Mouse (Mus musculus): Measurements from ENCODE around the gene Fam19a2. TPM values are rescaled to one million over a fixed set of nuclear protein-coding genes. Genes with fewer than 3 reads are reported as not detected.

The Fam19a2 gene
- total RNA-seq, 4 experiments from 2014 or later = 44.0 to 52.3 (median 49.0) TPM

DNA sequence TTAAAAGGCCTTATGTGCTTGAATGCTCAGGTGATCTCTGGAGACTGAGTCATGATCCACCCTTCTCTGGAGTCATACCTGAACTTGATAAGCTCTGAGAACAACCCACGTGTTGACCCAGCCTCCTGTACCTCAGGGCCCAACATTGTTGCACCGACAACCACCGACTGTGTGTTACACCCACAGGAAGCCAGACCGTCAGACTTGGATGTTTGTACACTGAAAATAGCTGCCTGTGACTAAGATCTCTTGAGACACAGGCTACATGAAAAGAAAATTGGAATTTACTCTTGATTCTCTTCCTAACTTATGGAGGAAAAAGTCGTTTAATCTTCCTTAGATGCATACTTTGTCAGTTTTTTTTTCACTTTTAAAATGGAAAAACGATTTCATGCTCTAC is 121.8 kb downstream of the Fam19a2 start:
- no peak for DNase-seq (ENCODE audit: low spot score in 2 of 2)

DNA sequence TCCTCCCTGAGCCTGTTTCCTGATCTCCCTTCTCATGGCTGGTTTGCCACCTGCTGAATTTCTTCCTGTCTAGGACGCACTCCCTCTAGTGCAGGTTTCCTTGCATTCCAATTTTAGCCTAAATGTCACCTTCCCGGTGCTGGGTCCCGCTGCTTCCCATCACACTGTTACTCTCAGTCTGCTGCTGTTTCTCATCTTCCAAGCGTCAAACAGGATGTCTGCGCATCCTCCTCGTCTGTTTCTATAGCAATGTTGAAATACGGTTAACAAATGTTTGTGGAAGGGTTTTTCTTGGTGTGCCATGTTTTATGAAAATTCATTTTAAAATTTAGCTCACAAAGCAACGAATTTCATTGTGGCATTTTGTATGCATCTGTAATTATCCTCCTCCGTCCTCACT is 131.6 kb downstream of the Fam19a2 start:
- no peak for DNase-seq (ENCODE audit: low spot score in 2 of 2)

DNA sequence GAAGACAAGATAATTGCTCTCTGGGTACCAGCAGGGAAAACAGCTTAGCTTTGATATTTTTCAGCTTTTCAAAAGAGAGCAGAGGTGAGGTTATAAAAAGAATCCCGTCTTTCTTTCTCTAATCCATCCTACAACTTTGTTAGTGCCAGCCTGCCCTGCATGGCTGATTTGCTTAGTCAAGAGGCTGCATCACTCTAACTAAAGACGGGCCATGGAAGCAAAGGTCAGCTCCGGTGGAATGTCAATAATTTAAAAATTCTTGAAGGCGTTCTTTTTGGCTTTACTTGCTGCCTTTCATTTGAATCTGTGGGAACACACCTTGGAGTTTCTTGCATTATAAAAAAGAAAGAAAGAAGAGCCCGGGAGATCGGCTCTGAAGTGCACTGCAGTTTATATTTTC is 134.3 kb downstream of the Fam19a2 start:
- DNase-seq (ENCODE audit: low spot score in 2 of 2) = no peak

DNA sequence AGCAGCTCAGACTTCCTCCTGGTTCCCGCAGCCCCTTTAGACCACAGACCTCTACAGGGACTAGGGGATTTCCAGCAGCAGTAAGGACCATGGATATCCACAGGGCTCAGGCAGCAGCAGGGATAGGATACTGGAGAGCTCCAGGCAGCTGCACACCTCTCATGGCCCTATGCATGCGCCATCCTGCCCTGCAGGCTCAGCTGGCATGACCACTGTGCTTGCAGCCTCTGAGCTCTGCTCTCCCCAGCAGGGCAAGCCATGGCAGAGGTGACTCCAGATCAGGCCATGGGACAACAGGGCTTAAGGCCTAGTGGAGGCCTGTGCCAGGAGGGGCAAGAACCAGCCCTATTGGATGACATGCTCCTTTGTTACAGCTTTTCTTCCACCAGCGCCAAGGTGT is 137.4 kb downstream of the Fam19a2 start:
- no peak for DNase-seq (ENCODE audit: low spot score in 2 of 2)

DNA sequence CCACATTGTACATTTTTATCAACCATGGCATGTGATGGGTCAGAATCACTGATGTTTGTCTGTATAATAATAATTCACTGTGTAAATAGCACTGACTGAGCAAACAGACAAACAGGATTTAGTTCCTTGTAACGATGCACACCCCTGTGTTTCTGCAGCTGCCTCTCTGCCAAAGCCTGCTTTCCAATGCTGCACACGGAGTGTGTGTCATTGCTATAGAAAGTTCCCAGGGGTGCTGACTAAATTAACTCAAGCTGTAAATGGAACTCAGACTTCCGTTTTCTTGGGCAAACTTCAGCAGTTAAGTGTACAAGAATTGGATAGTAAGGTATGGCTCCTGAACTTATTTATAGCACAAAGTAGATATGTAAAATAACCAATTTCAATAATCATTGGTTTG is 138.7 kb downstream of the Fam19a2 start:
- no peak for DNase-seq (ENCODE audit: low spot score in 2 of 2)

DNA sequence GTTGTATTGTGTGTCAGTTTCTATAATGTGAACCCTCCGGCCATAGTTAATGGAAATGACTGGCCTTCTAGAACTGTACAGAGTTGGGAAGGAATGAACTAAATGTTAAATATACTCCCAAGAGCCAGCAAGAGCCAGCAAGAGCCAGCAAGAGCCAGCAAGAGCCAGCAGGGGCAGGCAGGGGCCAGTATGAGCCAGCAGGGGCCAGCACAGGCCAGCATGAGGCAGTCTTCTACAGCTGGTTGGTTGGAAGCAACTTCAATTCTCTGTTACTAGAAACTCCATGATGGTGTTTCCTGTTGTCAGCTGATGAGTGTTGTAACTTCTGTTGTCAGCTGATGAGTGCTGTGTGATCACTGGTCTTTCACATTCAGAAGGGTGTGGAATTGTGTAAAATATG is 151.2 kb downstream of the Fam19a2 start:
- DNase-seq (ENCODE audit: low spot score in 2 of 2) = no peak

DNA sequence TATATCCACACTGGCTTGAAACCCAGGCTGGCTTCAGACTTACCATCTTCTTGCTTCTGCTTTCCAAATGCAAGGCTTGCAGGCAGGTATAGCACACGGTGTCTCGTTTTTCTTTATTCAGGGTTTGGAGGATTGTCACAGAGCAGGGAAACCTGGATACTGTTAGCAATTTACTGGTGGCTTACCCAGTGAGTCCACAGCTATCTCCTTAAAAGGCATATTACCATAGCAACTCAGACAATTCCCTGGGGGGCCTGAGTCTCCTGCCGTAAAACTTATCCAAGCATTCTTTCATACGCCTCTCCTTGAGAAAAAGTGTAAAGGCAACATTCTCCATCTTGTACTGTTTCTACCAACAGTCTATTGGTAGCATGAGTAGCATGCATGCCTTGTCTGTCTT is 152.2 kb downstream of the Fam19a2 start:
- DNase-seq (ENCODE audit: low spot score in 2 of 2) = no peak

DNA sequence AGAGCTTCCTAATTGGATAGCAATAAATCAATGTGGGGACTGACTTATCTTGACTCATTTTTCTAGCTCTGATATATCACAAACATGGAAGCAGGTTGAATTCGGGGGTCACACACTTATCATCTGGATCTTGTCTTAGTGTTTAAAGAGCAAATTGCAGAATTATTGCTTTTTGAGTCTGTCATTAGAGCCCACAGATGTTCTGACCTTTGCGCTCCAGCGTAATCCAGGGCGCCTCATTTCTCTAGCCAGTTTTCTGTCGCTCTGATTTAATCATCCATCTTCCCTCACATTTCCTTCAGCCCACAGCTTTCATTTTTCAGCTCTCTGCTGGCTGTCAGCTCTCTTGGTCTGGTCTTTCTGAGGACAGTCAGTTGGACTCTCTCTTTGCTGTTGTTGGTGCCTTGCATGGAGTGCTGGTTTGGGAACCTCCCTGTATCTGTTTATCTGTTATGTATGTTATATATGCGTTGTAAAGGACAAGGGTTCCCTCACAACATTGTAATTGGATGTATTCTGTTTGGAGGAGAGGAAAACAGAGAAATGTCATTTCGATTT is 154.9 kb downstream of the Fam19a2 start:
- DNase-seq (ENCODE audit: low spot score in 2 of 2) = no peak

DNA sequence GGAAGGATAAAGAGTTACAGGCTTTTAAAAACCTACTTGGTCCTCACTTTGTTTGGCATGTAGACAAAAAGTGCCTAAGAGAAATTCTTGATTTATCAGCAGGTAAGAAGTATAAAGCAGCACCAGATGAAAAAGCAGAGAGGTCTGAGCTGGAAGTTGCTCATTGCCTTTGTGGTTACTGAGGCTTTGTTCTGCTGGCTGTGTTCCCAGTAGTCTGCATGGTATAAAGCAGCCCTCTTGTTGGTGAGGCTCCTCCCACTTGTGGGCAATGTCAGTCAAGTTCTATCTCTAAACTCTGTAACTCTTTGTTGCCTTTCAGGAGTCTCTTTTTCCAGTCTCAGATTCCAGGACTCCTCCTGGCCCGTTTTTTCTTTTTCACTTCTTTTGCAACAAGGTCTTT is 156.5 kb downstream of the Fam19a2 start:
- DNase-seq (ENCODE audit: low spot score in 2 of 2) = peak in 1 of 2 experiments; percentile 23

DNA sequence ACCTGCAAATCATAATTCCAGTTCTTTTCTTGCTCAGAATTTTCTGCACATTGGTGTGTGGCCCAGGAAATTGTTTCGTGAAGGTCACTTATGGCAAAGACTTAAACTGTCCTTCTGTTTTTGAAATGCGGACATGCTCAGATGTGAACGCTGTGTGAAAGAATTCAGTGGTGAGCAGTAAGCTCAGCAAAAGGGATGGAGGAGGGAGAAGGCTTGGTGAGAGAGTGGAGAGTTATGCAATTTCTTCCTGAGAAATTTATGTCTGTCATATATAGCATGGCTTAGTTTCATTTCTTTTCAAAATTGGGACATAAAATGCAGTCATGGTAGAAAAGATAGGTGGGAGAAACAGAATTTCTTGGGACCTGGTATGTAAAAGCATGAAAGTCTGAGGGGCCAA is 160.7 kb downstream of the Fam19a2 start:
- DNase-seq (ENCODE audit: low spot score in 2 of 2) = no peak

DNA sequence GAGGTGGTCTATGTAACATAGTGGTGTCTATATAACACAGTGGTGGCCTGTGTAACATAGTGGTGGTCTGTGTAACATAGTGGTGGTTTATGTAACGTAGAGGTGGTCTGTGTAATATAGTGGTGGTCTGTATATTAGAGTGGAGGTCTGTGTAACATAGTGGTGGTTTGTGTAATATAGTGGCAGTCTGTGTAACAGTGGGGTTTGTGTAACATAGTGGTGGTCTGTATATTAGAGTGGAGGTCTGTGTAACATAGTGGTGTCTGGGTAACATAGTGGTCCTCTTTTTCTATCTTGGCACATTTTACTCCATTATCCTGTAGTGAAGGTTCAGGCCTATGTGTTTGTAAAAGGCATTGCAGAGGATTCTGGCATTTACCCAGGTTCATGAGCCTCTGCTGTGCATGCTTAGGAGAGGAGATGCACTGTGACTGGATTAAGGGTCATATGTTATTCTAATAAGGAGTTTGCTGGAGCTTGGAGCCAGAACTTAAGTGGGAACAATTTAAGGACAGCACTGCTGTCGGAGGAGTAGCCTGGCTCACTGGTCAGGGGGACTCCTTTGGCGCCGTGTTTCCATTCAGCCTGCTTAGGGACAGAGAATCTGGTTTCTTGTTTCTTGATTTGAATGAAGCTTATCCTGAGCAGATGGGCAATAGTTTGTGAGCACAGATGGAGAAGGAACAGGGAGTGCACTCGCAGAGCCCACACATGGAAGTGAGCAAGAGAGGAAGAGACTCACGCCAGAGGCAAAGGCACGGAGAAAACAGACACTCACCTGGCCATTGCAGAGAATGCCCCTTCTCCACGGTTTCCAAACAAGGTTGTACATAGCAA is 162.9 kb downstream of the Fam19a2 start:
- peak; percentile 35 to 71 for DNase-seq (ENCODE audit: low spot score in 2 of 2)

DNA sequence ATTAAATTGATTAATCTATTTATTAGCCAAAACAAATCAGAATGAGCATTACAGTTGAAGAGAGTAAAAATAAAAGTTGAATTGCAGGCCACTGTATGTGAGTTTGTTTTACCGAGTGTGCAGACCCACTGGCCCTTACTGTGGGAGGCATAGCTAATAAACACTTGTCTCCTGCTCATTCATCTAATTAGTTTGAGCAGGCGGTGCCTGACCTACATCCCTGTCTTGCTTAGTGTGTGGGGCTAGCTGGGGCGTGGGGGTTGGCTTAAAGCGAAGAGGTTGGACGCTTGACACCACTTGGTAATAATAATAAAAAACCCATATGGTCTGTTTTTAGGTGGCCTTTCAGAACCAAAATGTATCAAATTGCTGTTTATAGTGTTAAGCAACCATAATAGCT is 167.8 kb downstream of the Fam19a2 start:
- no peak for DNase-seq (ENCODE audit: low spot score in 2 of 2)

DNA sequence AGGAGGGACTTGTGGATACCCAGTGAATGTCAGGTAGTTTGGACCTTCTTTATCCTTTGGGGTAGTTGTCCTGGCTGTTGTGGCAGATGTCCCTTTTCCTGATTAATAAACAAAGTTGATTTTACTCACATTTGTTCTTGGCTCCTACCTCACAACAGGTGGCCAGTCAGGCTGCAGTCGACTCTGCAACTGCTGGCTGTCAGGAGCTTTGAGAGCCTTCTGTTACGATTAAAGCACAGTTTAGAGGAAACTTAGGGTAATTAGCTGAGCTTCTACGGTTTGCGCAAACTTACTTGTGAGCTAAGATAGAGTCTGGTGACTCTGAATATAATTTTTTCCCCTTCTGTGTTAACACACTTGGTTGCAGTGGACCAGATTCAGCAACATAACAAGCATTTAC is 173.8 kb downstream of the Fam19a2 start:
- no peak for DNase-seq (ENCODE audit: low spot score in 2 of 2)

DNA sequence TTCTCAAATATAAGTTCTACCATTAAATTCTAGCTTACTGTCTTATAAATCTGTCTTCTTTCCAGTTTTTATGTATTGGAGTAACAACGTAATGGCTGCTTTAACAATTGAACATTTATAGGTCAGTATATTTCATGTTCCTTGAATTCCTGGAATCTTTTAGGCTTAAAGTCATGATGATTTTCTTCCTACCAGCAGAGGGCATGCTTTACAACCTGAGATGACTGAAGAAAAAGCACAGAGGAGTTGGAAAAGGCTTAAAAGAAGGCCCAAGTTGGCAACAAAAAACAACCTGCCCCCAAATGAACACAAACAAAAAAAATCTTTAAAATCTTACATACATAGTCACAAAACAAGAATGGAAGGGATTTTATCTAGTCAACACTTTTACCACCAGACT is 193.0 kb downstream of the Fam19a2 start:
- no peak for DNase-seq (ENCODE audit: low spot score in 2 of 2)

DNA sequence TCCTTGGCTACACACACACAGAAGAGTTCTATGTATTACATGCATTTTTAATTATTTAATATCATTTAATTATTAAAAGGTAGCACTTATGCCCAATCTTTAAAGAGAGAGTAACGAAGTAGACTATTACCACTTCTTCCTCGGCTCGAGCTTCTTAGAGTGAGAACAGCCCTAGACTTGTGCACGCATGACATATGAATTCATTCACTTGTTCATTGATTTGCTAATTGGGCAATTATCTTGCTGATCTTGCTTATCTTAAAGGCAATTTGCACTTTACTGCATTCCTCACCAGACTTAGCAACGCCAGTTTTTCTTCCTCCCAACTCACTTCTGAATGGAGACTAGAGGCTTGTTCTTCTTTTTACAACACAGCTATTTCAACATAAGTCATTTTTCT is 196.7 kb downstream of the Fam19a2 start:
- no peak for DNase-seq (ENCODE audit: low spot score in 2 of 2)

DNA sequence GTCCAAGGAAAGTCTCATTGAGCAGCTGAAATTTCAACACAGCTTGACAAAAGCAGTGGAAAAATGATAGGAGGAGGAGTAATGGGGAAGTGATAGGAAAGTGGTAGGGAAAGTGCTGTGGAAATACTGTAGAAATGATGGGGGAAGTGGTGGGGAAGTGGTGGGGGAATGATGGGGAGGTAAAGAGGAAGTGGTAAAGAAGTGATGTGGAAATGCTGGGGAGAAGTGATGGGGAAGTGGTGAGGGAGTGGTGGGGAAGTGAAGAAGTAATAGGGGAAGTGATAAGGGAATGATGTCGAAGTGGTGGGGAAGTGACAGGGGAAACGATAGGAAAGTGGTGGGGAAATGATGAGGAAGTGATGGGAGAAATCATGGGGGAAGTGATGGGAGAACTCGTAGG is 198.5 kb downstream of the Fam19a2 start:
- DNase-seq (ENCODE audit: low spot score in 2 of 2) = no peak

DNA sequence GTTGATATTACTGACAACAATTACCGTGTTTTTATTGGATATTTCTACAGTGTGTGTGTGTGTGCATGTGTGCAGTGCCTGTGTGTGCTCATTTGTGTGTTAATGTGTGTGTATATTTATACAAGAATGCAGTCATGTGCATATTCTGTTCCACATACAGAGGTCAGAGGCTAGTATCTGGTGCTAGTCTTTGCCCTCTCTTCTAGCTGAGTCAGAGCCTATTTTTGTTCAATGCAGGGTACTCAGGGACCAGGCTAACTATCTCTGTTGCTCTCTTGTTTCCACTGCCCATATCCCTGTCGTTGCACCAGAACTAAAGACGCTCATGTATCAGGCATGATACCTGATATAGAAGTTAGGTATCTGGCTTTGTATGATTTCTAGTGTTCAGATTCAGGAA is 251.0 kb downstream of the Fam19a2 start:
- DNase-seq (ENCODE audit: low spot score in 2 of 2) = no peak

DNA sequence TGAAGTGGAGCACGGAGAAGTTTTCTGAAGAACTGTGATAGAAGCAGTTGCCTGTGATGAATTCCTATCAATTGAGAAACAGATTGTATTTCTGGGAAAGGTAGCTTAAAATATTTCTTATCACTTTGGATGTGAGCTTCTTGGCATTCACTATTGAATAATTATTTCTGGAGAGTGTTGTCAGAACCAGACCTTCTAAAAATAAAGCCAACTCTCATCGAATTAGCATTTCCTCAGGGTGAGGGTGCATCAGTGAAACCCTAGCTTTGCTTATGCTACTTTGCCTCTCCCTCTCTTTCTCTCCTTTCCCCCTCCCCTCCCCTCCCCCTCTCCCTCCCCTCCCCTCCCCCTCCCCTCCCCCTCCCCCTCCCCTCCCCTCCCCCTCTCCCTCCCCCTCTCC is 256.8 kb downstream of the Fam19a2 start:
- DNase-seq (ENCODE audit: low spot score in 2 of 2) = no peak

DNA sequence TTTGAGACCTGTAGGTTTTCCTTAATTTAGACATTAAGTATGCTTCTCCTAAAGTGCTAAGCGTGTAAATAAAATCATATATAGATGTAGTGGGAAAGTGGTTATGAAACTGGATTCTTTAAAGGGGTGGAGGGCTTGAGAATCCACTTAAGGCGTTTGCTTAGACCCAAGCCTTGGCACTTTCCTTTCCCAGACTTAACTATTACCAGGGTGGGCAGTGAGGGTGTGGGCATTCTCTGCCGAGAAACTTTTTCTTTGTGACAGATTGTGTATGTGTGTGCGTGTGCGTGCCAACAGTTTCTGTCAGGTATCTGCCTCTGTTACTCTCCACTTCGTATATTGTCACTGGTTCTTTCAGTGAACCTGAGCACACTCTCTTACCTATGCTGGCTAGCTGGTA is 257.4 kb downstream of the Fam19a2 start:
- DNase-seq (ENCODE audit: low spot score in 2 of 2) = no peak

DNA sequence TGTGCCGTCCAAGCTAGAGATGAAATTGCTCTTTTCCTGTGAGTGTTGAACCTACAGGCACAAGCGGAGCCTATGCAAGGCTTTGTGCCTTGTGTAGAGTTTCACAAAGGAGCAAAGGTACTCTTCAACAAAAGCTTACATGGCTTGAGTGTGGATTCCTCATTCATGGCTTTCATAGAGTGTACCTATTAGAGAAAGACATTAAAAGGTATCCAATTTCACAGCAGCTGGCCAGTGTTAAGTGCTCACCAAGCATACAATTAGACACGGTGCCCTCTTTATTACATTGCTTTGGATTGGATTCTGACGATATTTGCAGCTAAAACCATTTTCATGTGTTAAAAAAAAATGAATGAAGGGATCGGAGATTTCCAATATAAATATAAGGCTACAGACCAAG is 261.6 kb downstream of the Fam19a2 start:
- DNase-seq (ENCODE audit: low spot score in 2 of 2) = no peak

DNA sequence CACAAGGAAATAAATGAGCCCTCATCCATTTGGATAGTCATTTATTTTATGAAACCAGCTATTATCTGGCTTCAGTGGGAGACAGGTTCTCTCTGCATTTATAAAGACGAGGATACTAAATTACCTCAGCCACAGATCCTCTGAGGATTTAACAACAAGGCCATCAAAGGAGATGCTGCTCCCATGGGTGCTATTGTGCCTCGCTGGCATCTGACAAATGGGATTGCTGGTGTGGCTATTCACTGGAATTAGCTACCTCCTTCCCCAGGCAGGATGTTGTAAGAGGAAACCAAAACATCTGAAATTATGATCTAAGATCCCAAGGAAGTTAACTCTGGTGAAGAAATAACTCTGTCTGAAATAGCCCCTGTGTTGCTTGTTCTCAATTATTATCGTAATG is 262.3 kb downstream of the Fam19a2 start:
- no peak for DNase-seq (ENCODE audit: low spot score in 2 of 2)

DNA sequence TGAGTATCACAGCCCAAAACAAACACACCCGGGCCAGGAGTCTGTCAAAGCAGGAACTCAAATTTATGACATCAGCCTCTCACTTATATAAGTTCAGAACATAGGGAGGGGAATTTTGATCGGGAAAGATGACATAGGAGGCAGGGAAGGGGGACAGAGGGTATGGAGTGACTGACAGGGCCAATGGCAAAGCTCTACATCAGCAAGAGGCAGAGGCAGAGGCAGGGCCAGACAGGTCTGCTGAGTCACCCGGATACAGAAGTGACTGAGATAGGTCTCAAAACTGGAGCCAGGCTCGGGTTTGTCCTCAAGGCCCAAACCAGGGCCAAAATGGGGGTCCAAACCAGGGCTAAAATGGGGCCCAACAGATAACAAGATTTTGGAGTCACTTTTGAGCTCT is 272.3 kb downstream of the Fam19a2 start:
- no peak for DNase-seq (ENCODE audit: low spot score in 2 of 2)

DNA sequence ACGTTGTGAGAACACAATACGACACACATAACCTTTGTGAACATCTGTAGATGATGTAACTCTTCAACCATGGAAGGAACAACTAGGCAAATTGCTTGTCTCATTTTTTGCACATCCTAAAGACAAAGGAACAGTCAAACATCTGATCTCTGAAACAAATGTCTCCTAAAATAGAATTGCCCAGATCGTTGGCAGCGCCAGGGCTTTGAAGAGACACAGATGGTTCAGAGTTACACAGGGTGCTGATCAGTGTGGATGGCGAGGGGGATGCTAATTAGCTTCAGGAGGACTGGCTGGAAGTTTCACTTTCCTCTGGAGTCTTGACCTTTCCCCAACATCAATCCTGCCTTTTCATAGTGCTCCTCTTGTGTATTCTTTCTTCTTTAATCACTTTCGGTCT is 284.6 kb downstream of the Fam19a2 start:
- DNase-seq (ENCODE audit: low spot score in 2 of 2) = peak in 1 of 2 experiments; percentile 15
